Mouse (Mus musculus): ENCODE results near the gene Cbln1. TPM values are rescaled to one million over a fixed set of nuclear protein-coding genes. Genes with fewer than 3 reads are reported as not detected.

Cbln1 gene
- polyA plus RNA-seq, 1 experiment from 2014 or later: 2.8 TPM

DNA sequence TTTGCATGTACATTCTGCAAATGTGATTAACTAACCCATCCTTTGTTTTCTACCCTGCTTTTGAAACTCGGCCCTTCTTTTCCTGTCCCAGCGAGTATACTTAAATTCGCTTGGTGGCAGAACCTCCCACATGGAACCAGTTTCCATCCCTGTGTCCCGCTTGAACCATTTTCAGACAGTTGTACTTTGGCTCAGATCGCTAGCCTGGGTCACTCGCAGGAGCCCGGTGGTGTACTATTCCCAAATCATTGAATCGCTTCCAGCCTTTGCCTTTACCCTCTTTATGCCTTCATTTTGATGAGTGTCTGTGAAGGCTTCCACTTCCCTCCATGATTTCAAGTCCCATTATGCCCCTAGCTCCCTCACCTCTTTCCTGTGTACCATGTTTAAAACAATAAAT, 2.0 kb upstream of the Cbln1 start:
- H3K27me3 ChIP-seq (ENCODE audit: control insufficient read depth, insufficient read depth, low read length): peaks cover 45% of the 10 kb centered on the region
- no peak for DNase-seq (ENCODE audit: low spot score)
- no peak overlapping the region for H3K4me3 ChIP-seq (ENCODE audit: low read depth, low read length)
- H3K4me1 ChIP-seq (ENCODE audit: control insufficient read depth, insufficient read depth, low read length): peaks cover 10% of the 10 kb centered on the region
- 63% methylated on average over 8 of the region's 8 CpGs for WGBS
- no peaks in the 10 kb centered on the region for H3K36me3 ChIP-seq (replicated peaks; ENCODE audit: control insufficient read depth, insufficient read depth, low read depth, low read length)
- H3K9ac ChIP-seq (replicated peaks; ENCODE audit: low read length): no peak overlapping the region
- H3K27ac ChIP-seq (replicated peaks; ENCODE audit: low read depth, low read length): no peak overlapping the region
- ATAC-seq (replicated peaks; ENCODE audit: insufficient number of reproducible peaks, low FRiP score, low TSS enrichment, low read depth): no peak
- H3K9me3 ChIP-seq (replicated peaks; ENCODE audit: control insufficient read depth, low read length): no peaks in the 10 kb centered on the region
- H3K4me2 ChIP-seq (ENCODE audit: low read depth, low read length): no peak overlapping the region

DNA sequence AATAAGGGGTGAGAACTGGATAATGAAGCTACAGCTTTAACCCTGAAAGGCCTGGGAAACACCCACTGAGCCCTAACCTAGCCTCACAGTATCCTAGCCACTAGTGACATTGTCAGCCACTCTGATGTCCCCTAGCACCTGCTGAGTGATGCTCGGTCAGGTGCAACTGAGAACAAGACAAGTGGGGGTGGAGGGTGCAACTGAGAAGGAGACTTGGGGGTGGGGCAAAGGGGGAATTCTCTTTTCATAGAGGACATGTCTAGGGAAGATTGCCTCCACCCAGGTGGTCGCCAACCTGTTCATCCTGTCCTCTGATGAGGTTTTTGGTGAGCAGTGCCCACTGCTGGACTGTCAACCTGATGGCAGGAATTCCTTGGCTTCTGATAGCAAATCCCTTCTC, 1.5 kb upstream of the Cbln1 start:
- Histone ChIP-seq H3K9me3 (replicated peaks; ENCODE audit: control insufficient read depth, low read length) (no peaks in the 10 kb centered on the region), H3K27me3 (ENCODE audit: control insufficient read depth, insufficient read depth, low read length) (peaks cover 45% of the 10 kb centered on the region), H3K9ac (replicated peaks; ENCODE audit: low read length) (no peak overlapping the region), H3K4me1 (ENCODE audit: control insufficient read depth, insufficient read depth, low read length) (peaks cover 10% of the 10 kb centered on the region), H3K27ac (replicated peaks; ENCODE audit: low read depth, low read length) (no peak overlapping the region), H3K4me3 (ENCODE audit: low read depth, low read length) (peak overlapping the region; percentile 50; the same call in 1 of the 2 replicates), H3K36me3 (replicated peaks; ENCODE audit: control insufficient read depth, insufficient read depth, low read depth, low read length) (no peaks in the 10 kb centered on the region), H3K4me2 (ENCODE audit: low read depth, low read length) (no peak overlapping the region)
- ATAC-seq (replicated peaks; ENCODE audit: insufficient number of reproducible peaks, low FRiP score, low TSS enrichment, low read depth): no peak
- WGBS: 35% methylated on average over 2 of the region's 2 CpGs
- no peak for DNase-seq (ENCODE audit: low spot score)

DNA sequence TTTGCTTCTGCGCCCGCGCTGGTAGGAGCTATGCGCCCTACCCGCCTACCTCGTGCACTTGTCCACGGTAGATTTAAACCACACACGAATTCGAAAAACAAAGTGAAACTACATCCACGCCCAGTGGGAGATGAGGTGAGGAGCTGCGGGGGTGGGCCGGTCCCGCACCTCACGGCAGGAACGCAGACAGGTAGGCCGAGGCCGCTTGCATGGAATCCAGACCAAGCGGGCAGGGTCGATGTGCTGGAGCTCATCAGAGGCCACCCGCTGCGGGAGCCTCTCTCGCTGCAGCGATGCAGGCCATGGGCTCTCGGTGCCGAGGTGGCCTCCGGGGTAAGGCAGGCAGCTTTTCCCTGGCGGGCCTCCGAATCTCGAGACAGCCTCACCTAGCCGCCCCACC, 905 bp upstream of the Cbln1 start:
- Histone ChIP-seq H3K27me3 (ENCODE audit: control insufficient read depth, insufficient read depth, low read length) (peaks cover 49% of the 10 kb centered on the region), H3K9ac (replicated peaks; ENCODE audit: low read length) (no peak overlapping the region), H3K27ac (replicated peaks; ENCODE audit: low read depth, low read length) (no peak overlapping the region), H3K9me3 (replicated peaks; ENCODE audit: control insufficient read depth, low read length) (no peaks in the 10 kb centered on the region), H3K4me3 (ENCODE audit: low read depth, low read length) (peak overlapping the region; percentile 50), H3K4me2 (ENCODE audit: low read depth, low read length) (peak overlapping the region; percentile 96), H3K36me3 (replicated peaks; ENCODE audit: control insufficient read depth, insufficient read depth, low read depth, low read length) (no peaks in the 10 kb centered on the region), H3K4me1 (ENCODE audit: control insufficient read depth, insufficient read depth, low read length) (peaks cover 10% of the 10 kb centered on the region)
- ATAC-seq (replicated peaks; ENCODE audit: insufficient number of reproducible peaks, low FRiP score, low TSS enrichment, low read depth) (no peak), DNase-seq (ENCODE audit: low spot score) (no peak)
- under 1% methylated on average over 29 of the region's 30 CpGs for WGBS

DNA sequence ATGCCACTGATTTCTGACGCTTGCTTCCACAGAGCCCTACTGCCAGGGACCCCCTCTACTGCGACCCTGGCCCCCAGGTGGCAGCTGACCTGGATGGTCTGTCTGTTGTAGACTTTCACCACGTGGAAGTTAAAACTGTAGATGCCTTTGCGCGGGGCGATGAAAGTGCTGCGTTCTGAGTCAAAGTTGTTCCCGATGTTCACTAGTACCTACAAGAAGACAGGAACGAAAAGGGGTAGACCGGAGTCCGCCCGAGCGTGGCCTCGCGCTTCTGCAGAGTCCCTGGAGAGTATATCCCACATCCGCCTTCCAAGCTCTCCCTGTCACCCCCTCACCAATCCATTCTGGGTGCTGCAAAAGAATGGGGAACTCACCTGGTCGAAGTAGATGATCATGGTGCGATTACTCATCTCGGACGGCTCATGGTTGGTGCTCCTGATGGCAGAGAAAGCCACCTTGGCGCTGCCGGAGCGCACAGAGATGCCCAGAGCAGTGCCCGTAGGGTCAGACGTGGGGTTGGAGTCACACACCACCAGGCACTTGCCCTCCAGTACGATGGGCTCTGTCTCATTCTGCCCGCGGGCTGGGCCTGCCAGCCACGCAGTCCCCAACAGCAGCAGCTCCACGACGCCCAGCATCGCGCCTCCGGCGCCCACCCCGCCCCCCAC, 672 bp downstream of the Cbln1 start:
- Histone ChIP-seq H3K36me3 (replicated peaks; ENCODE audit: control insufficient read depth, insufficient read depth, low read depth, low read length) (no peaks in the 10 kb centered on the region), H3K4me2 (ENCODE audit: low read depth, low read length) (peak overlapping the region; percentile 96), H3K27me3 (ENCODE audit: control insufficient read depth, insufficient read depth, low read length) (peaks cover 63% of the 10 kb centered on the region), H3K4me3 (ENCODE audit: low read depth, low read length) (peak overlapping the region; percentile 48), H3K9me3 (replicated peaks; ENCODE audit: control insufficient read depth, low read length) (no peaks in the 10 kb centered on the region), H3K27ac (replicated peaks; ENCODE audit: low read depth, low read length) (no peak overlapping the region), H3K4me1 (ENCODE audit: control insufficient read depth, insufficient read depth, low read length) (peaks cover 10% of the 10 kb centered on the region), H3K9ac (replicated peaks; ENCODE audit: low read length) (peak overlapping the region; percentile 51)
- no peak for DNase-seq (ENCODE audit: low spot score)
- under 1% methylated on average over 30 of the region's 36 CpGs for WGBS
- ATAC-seq (replicated peaks; ENCODE audit: insufficient number of reproducible peaks, low FRiP score, low TSS enrichment, low read depth): peak; percentile 58

DNA sequence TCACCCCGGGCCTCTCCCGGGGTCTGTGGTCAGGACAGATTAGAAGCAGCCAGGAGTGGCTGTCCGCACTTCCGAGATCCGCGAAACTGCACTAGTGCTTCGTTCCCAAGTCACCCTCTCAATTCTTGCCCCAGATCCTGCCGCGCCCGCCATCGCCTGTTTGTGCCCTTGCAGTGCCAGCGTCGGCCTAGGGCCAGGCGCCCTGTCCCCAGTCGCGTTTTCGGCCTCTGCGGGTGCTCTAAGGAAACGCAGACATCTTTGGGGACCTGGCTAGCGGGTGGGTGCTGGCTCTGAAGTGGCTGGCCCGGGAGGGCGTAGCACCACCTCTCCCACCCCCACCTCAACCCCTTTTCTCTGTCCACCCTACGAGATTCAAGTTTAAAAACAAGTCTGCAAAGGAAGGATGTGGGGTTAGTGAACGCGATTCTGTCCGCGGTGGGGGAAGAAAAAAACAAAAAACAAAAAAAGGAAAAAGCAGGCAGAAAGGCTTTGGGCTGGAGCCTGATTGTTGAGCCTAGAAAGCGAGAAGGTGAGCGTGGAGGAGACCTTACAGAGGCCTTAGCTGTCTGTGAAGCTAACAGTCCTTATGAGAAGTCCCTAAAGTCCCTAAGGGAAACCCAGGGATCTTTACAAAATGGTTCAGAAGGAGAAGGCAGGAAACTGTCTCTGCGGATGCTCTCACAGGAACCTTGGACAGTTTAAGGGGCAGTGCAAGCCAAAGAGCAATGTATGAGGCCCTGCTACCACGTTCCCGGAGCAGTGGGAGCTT, 1.4 kb downstream of the Cbln1 start:
- H3K4me3 ChIP-seq (ENCODE audit: low read depth, low read length): peak overlapping the region; percentile 48
- H3K36me3 ChIP-seq (replicated peaks; ENCODE audit: control insufficient read depth, insufficient read depth, low read depth, low read length): no peaks in the 10 kb centered on the region
- no peaks in the 10 kb centered on the region for H3K9me3 ChIP-seq (replicated peaks; ENCODE audit: control insufficient read depth, low read length)
- WGBS: under 1% methylated on average over 32 of the region's 32 CpGs
- peaks cover 66% of the 10 kb centered on the region for H3K27me3 ChIP-seq (ENCODE audit: control insufficient read depth, insufficient read depth, low read length)
- peaks cover 10% of the 10 kb centered on the region for H3K4me1 ChIP-seq (ENCODE audit: control insufficient read depth, insufficient read depth, low read length)
- no peak overlapping the region for H3K9ac ChIP-seq (replicated peaks; ENCODE audit: low read length)
- no peak overlapping the region; the same call in 1 of the 2 replicates for H3K27ac ChIP-seq (replicated peaks; ENCODE audit: low read depth, low read length)
- no peak for ATAC-seq (replicated peaks; ENCODE audit: insufficient number of reproducible peaks, low FRiP score, low TSS enrichment, low read depth)
- peak overlapping the region; percentile 28 for H3K4me2 ChIP-seq (ENCODE audit: low read depth, low read length)
- DNase-seq (ENCODE audit: low spot score): peak; percentile 18

DNA sequence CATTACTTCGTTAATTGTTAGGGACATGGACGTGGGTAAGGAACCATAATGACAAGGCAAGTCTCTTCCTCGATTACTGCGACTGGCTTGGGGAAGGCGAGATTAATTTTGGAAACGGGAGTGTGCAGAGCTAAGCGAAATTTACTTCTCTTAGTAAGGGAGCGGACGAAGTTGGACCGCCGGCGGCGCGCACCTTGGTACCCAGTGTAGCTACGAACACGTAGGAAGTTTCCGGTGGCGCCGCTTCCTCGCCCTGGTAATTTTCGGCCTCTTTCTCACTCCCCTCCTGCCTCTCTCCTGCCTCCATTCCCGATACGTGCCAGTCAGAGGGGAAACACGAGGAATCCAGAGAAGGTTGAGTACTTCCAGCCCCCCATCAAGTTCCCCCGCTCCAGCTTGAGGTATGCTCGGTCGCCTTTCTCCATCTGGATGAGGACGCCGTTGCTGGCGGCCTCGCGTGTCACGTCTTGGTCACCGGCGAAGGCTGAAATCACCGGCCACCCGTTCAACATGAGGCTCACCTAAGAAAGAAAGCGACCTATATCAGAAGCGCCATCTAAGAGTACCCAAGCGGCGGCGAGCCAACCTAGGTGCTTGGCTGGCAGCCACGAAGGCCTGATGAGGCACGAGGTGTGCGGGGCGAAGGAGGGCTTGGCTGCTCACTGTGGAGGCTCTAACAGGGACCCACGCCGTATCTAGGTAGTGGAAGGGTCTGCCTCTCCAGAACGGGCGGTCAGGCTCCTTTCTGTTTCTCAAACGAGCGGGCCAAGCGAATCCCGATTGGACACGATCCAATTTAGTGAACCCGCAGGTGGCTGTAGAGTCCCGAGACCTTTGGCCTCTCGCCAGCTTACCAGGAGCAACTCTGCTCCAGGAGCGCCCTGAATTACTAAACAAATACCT, 2.2 kb downstream of the Cbln1 start:
- H3K4me2 ChIP-seq (ENCODE audit: low read depth, low read length): peak overlapping the region; percentile 28
- H3K9me3 ChIP-seq (replicated peaks; ENCODE audit: control insufficient read depth, low read length): no peaks in the 10 kb centered on the region
- H3K36me3 ChIP-seq (replicated peaks; ENCODE audit: control insufficient read depth, insufficient read depth, low read depth, low read length): no peaks in the 10 kb centered on the region
- ATAC-seq (replicated peaks; ENCODE audit: insufficient number of reproducible peaks, low FRiP score, low TSS enrichment, low read depth) (no peak), DNase-seq (ENCODE audit: low spot score) (peak; percentile 46)
- H3K4me1 ChIP-seq (ENCODE audit: control insufficient read depth, insufficient read depth, low read length): peaks cover 10% of the 10 kb centered on the region
- under 1% methylated on average over 59 of the region's 59 CpGs for WGBS
- H3K27ac ChIP-seq (replicated peaks; ENCODE audit: low read depth, low read length): no peak overlapping the region
- H3K4me3 ChIP-seq (ENCODE audit: low read depth, low read length): peak overlapping the region; percentile 23
- peaks cover 66% of the 10 kb centered on the region for H3K27me3 ChIP-seq (ENCODE audit: control insufficient read depth, insufficient read depth, low read length)
- no peak overlapping the region for H3K9ac ChIP-seq (replicated peaks; ENCODE audit: low read length)

DNA sequence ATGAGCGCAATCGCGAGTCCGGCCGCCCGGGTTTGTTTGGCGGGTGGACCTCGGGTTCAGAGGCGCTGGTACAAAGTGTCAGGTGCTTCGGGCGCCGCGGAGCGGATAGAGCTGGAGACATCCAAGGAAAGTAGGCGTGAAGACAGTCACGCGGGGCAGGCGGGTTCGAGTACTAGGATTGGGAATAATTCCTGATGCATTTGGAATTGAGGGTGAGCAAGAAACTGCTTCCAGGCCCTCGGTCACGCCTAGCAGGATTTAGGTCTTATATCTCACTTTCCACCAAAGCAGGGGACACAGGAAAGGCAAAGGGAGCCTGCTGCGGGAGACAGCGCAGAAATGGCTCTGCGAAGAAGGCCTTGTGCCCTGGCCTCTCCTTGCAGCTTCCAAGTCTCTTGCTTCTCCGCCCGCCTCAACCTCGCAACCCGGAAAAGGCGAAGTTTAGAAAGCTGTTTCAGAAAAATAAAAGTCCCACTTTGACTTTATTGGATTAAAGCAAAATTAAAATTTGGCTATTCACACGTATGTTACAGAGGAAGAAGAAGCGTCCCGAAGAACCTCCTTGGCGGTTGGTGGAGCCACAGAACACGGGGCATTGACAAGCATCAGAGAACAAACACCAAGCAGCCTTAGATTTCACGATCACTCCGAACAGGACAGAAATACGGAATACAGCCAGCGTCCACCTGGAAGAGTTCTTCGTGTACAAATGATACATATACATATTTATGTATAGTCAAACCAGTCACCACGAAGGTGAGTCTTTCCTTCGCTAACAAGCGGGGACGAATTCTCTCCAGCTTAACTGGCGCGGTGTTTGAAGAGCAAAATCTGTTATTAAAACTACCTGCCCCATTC, 3.2 kb downstream of the Cbln1 start:
- Histone ChIP-seq H3K9me3 (replicated peaks; ENCODE audit: control insufficient read depth, low read length) (no peaks in the 10 kb centered on the region), H3K4me1 (ENCODE audit: control insufficient read depth, insufficient read depth, low read length) (peaks cover 10% of the 10 kb centered on the region), H3K4me3 (ENCODE audit: low read depth, low read length) (peak overlapping the region; percentile 15; the same call in 1 of the 2 replicates), H3K27me3 (ENCODE audit: control insufficient read depth, insufficient read depth, low read length) (peaks cover 59% of the 10 kb centered on the region), H3K4me2 (ENCODE audit: low read depth, low read length) (peak overlapping the region; percentile 34), H3K27ac (replicated peaks; ENCODE audit: low read depth, low read length) (no peak overlapping the region), H3K9ac (replicated peaks; ENCODE audit: low read length) (no peak overlapping the region), H3K36me3 (replicated peaks; ENCODE audit: control insufficient read depth, insufficient read depth, low read depth, low read length) (no peaks in the 10 kb centered on the region)
- 2% methylated on average over 45 of the region's 45 CpGs for WGBS
- ATAC-seq (replicated peaks; ENCODE audit: insufficient number of reproducible peaks, low FRiP score, low TSS enrichment, low read depth): no peak
- peak; percentile 18 for DNase-seq (ENCODE audit: low spot score)
